Mouse (Mus musculus) kidney, adult 2 months (tissue): ENCODE measurements at regions not wholly inside any gene's neighbourhood (a gene's known extent, or its start where the extent isn't known, plus 50 kb on each side); places are given as distances from the start of the nearest gene placed in this dataset.

Source experiments
- DNase-seq: peaks from one replicate; pipeline ENCODE4 v3.0.0; 2021
- H3K27ac ChIP-seq: fragments of 200-500 bp; 2 replicates; pipeline ENCODE4 v1.5.1; 2012; ENCODE audit warnings: low read depth, low read length, control low read depth, inconsistent platforms; ENCODE audit not compliant: insufficient read depth
- H3K27me3 ChIP-seq: fragments of 200-500 bp; replicated peaks from 2 replicates; pipeline ENCODE4 v1.6.1; 2012; ENCODE audit warnings: mild to moderate bottlenecking, moderate library complexity, low read length, inconsistent platforms; ENCODE audit not compliant: control insufficient read depth, insufficient read depth
- H3K36me3 ChIP-seq: fragments of 200-500 bp; 2 replicates; pipeline ENCODE4 v1.6.1; 2012; ENCODE audit warnings: mild to moderate bottlenecking, moderate library complexity, low read length, inconsistent platforms; ENCODE audit not compliant: control insufficient read depth, insufficient read depth
- H3K4me1 ChIP-seq: fragments of 200-500 bp; 2 replicates; pipeline ENCODE4 v1.6.1; 2011; ENCODE audit warnings: low read length; ENCODE audit not compliant: control insufficient read depth, insufficient read depth
- H3K4me3 ChIP-seq: fragments of 200-500 bp; 2 replicates; pipeline ENCODE4 v1.5.1; 2011; ENCODE audit warnings: mild to moderate bottlenecking, low read depth, low read length, control low read depth; ENCODE audit not compliant: insufficient read depth
- CTCF ChIP-seq: fragments of 200-500 bp; conservative IDR thresholded peaks from 2 replicates; pipeline ENCODE4 v1.5.1; 2011; ENCODE audit warnings: low read depth, mild to moderate bottlenecking, control low read depth, low read length, moderate library complexity, mixed read lengths; ENCODE audit not compliant: insufficient read depth, insufficient read length
- POLR2A ChIP-seq: fragments of 200-500 bp; IDR thresholded peaks from one replicate; pipeline ENCODE4 v1.6.1; 2011; ENCODE audit warnings: low read depth, low read length, control low read depth
- WGBS: fragments of 180-500 bp; shearing (Covaris S2); methylation state at CpG from one replicate; pipeline ENCODE4 v1.1.7; 2018; 5-methylcytosine and 5-hydroxymethylcytosine counted together

- H3K36me3 ChIP-seq, result no peaks in the 10 kb centered on the region
- TF ChIP-seq CTCF (no peak), POLR2A (no peak)
- H3K27ac ChIP-seq, result no peak overlapping the region
- DNase-seq, result no peak
- H3K4me1 ChIP-seq, result no peaks in the 10 kb centered on the region
- no peak overlapping the region for H3K4me3 ChIP-seq
- 61% methylated on average over 6 of the region's 6 CpGs for WGBS
- H3K27me3 ChIP-seq, result no peaks in the 10 kb centered on the region
These were observed 469.3 kb upstream of the Trpc7 start for GRCm38 (mm10) chr13:57365096-57365495.

DNA sequence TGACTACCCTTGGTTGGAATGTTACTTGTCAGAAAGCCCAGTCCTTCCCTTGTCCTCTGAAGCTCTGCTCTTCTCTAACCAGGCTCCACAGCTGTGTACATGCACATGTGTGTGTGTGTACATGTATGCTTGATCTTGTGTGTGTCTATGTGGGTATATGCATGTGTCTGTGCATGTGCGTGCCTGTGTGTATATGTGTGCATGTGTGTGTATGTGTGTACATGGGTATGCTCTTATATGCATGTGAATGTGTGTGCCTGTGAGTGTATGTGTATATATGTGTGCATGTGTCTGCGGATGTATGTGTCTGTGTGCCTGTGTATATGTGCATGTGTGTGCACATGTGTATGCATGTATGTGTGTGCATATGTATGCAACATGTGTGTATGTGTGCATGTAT, 468.6 kb upstream of the Trpc7 start:
- no peak for DNase-seq
- no peaks in the 10 kb centered on the region for H3K36me3 ChIP-seq
- no peak for TF ChIP-seq POLR2A
- no peak for TF ChIP-seq CTCF
- H3K4me3 ChIP-seq, result no peak overlapping the region
- no peaks in the 10 kb centered on the region for H3K4me1 ChIP-seq
- WGBS, result 95% methylated on average over 2 of the region's 2 CpGs
- H3K27ac ChIP-seq, result no peak overlapping the region
- no peaks in the 10 kb centered on the region for H3K27me3 ChIP-seq

- DNase-seq, result no peak
- 41% methylated on average over 6 of the region's 6 CpGs for WGBS
- Histone ChIP-seq H3K36me3 (no peaks in the 10 kb centered on the region), H3K27me3 (no peaks in the 10 kb centered on the region), H3K4me1 (no peaks in the 10 kb centered on the region), H3K4me3 (no peak overlapping the region), H3K27ac (no peak overlapping the region)
- TF ChIP-seq POLR2A, result no peak
- TF ChIP-seq CTCF, result no peak
These were observed 466.8 kb upstream of the Trpc7 start for GRCm38 (mm10) chr13:57362563-57362962.

- Histone ChIP-seq H3K27ac (no peak overlapping the region), H3K36me3 (no peaks in the 10 kb centered on the region), H3K27me3 (no peaks in the 10 kb centered on the region), H3K4me1 (no peaks in the 10 kb centered on the region), H3K4me3 (no peak overlapping the region)
- 67% methylated on average over 7 of the region's 7 CpGs for WGBS
- no peak for TF ChIP-seq POLR2A
- no peak for TF ChIP-seq CTCF
- no peak for DNase-seq
These were observed 465.5 kb upstream of the Trpc7 start for GRCm38 (mm10) chr13:57361286-57361685.

- Histone ChIP-seq H3K4me1 (no peaks in the 10 kb centered on the region), H3K27ac (no peak overlapping the region), H3K4me3 (no peak overlapping the region), H3K36me3 (no peaks in the 10 kb centered on the region), H3K27me3 (no peaks in the 10 kb centered on the region)
- TF ChIP-seq POLR2A (no peak), CTCF (no peak)
- WGBS, result 77% methylated on average over 7 of the region's 7 CpGs
- no peak for DNase-seq
These were observed 458.8 kb upstream of the Trpc7 start for GRCm38 (mm10) chr13:57354606-57355005.

DNA sequence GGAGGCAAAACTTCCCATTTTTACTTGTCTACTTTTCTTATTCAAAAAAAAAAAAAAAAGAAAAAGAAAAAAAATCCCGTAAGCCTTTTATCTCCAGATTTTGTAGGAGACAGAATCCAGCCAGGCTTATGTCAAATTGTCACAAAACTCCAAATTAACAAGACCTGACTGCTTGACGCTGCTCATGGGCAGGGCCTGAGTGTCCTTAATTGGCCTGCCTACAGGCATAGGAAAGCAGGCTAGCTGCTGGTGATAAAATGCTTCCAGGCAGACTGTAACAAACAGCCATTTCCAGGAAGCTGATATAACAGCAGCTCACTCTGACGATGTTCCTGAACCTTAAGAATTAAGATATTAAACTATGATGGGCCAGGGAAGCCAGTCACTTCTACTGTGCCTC, 458.2 kb upstream of the Trpc7 start:
- TF ChIP-seq POLR2A, result no peak
- no peak for TF ChIP-seq CTCF
- WGBS, result 50% methylated on average over 3 of the region's 3 CpGs
- DNase-seq, result no peak

DNA sequence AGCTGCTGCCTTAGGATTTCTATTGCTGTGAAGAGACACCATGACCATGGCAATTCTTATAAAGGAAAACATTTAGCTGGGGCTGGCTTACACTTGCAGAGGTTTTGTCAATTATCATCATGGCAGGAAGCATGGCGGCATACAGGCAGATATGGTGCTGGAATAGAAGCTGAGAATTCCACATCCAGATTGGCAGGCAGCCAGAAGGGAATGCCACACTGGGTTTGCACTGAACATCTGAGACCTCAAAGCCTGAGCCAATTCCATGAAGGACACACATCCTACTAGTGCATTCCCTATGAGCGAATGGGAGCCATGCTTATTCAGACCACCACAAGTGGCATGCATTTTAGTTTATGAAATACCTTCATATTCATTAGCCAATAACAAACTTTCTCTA, 455.0 kb upstream of the Trpc7 start:
- Histone ChIP-seq H3K4me1 (no peaks in the 10 kb centered on the region), H3K4me3 (no peak overlapping the region), H3K27ac (no peak overlapping the region), H3K36me3 (no peaks in the 10 kb centered on the region), H3K27me3 (no peaks in the 10 kb centered on the region)
- no peak for DNase-seq
- WGBS, result 93% methylated on average over 2 of the region's 2 CpGs
- TF ChIP-seq CTCF, result no peak
- no peak for TF ChIP-seq POLR2A

More for the DNA sequence above, 458.2 kb upstream of the Trpc7 start:
- no peaks in the 10 kb centered on the region for H3K27me3 ChIP-seq
- H3K36me3 ChIP-seq, result no peaks in the 10 kb centered on the region
- no peak overlapping the region for H3K4me3 ChIP-seq
- no peaks in the 10 kb centered on the region for H3K4me1 ChIP-seq
- H3K27ac ChIP-seq, result no peak overlapping the region

- Histone ChIP-seq H3K4me1 (no peaks in the 10 kb centered on the region), H3K36me3 (no peaks in the 10 kb centered on the region), H3K4me3 (no peak overlapping the region), H3K27me3 (no peaks in the 10 kb centered on the region), H3K27ac (no peak overlapping the region)
- no peak for DNase-seq
- 75% methylated on average over 6 of the region's 6 CpGs for WGBS
- TF ChIP-seq CTCF (no peak), POLR2A (no peak)
These were observed 442.9 kb upstream of the Trpc7 start for GRCm38 (mm10) chr13:57338676-57339075.
